Mouse (Mus musculus): ENCODE measurements at regions not wholly inside any gene's neighbourhood (a gene's known extent, or its start where the extent isn't known, plus 50 kb on each side); places are given as distances from the start of the nearest gene placed in this dataset.

DNA sequence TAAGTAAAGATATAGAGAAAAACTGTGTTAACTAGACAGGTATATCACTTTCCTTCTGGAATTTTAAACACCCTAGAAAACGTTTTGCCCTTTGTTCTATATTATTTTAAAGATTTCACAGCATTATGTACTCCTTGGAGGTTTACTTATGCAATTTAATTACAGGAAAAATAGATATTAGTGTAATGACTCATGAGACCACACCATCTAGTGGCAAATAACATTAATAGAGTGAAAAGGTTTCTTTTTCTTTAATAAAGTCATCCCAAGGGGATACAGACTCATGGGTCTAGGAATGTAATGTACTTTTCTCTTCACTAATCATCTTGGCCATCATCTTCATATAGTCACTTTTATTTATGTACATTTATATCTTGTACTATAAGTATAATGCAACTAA, 262.3 kb downstream of the Cdh9 start:
- intact Hi-C loops (cut with DNase I): no loop called here
- WGBS: 4% methylated on average over 1 of the region's 1 CpGs
- no peak overlapping the region for H3K27ac ChIP-seq

DNA sequence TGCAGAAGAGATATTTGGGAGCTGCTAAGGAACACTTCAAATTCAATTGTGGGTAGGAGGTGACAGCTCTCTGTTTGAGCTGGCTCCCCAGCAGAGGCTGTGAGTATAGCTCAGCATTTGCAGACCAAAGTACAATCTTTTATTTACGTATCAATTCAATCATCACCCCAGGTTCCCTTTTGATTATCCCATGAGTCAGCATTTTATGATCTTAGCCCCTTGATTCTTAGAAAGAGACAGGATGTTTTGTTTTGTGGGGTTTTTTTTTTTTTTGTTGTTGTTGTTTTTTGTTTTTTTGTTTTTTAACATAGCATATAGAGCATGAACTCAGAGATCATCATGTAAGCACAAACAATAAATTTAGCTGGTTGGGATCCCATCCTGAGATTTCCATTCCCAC, 267.1 kb downstream of the Cdh9 start:
- H3K9ac ChIP-seq (ENCODE audit: low read depth, low read length): no peak overlapping the region
- H3K27me3 ChIP-seq (ENCODE audit: control insufficient read depth, insufficient read depth, low read length): no peaks in the 10 kb centered on the region
- no peaks in the 10 kb centered on the region for H3K79me2 ChIP-seq (replicated peaks; ENCODE audit: control insufficient read depth, insufficient read depth, low read length)
- intact Hi-C loops (cut with DNase I): no loop called here
- H3K4me1 ChIP-seq (ENCODE audit: control insufficient read depth, insufficient read depth, low read length): no peaks in the 10 kb centered on the region
- 50% methylated on average over 1 of the region's 1 CpGs for WGBS
- H3K4me3 ChIP-seq: no peak overlapping the region
- no peak for TF ChIP-seq CTCF (IDR thresholded peaks at IDR 0.05)
- TF ChIP-seq EP300 (IDR thresholded peaks at IDR 0.05; ENCODE audit: insufficient read depth, low read depth, low read length): no peak
- TF ChIP-seq POLR2A (IDR thresholded peaks at IDR 0.05; ENCODE audit: insufficient read depth, low read depth, low read length): no peak
- H3K36me3 ChIP-seq (ENCODE audit: control insufficient read depth, insufficient read depth, low read length): no peaks in the 10 kb centered on the region
- DNase-seq: no peak
- H3K27ac ChIP-seq: no peak overlapping the region

More for the DNA sequence above, 262.3 kb downstream of the Cdh9 start:
- Histone ChIP-seq H3K4me3 (no peak overlapping the region), H3K9ac (ENCODE audit: low read depth, low read length) (no peak overlapping the region), H3K4me1 (ENCODE audit: control insufficient read depth, insufficient read depth, low read length) (no peaks in the 10 kb centered on the region), H3K27me3 (ENCODE audit: control insufficient read depth, insufficient read depth, low read length) (no peaks in the 10 kb centered on the region), H3K79me2 (replicated peaks; ENCODE audit: control insufficient read depth, insufficient read depth, low read length) (no peaks in the 10 kb centered on the region), H3K36me3 (ENCODE audit: control insufficient read depth, insufficient read depth, low read length) (no peaks in the 10 kb centered on the region)
- no peak for TF ChIP-seq EP300 (IDR thresholded peaks at IDR 0.05; ENCODE audit: insufficient read depth, low read depth, low read length)
- TF ChIP-seq CTCF (IDR thresholded peaks at IDR 0.05): no peak
- TF ChIP-seq POLR2A (IDR thresholded peaks at IDR 0.05; ENCODE audit: insufficient read depth, low read depth, low read length): no peak
- DNase-seq: no peak

DNA sequence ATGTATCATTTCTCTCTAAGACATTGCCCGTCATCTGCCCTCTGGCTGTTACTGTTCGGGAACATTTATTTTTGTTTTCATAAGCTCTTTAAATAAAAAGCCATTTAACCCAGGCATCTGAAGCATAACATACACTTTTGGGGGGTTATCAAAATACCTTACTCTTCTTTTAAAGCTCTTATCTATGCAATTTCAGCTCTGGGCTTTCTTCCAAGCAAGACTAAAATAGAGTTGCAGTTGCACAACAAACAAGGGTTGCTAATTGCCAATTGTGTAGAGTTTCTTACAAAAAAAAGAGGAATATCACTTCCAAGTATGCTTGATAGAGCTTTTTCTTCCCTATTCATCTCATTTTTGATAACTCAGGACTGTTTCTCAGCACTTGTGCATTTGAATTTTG, 277.6 kb downstream of the Cdh9 start:
- Histone ChIP-seq H3K4me3 (no peak overlapping the region), H3K27me3 (ENCODE audit: control insufficient read depth, insufficient read depth, low read length) (no peaks in the 10 kb centered on the region), H3K27ac (no peak overlapping the region), H3K4me1 (ENCODE audit: control insufficient read depth, insufficient read depth, low read length) (no peaks in the 10 kb centered on the region), H3K9ac (ENCODE audit: low read depth, low read length) (no peak overlapping the region), H3K36me3 (ENCODE audit: control insufficient read depth, insufficient read depth, low read length) (no peaks in the 10 kb centered on the region), H3K79me2 (replicated peaks; ENCODE audit: control insufficient read depth, insufficient read depth, low read length) (no peaks in the 10 kb centered on the region)
- 32% methylated on average over 2 of the region's 2 CpGs for WGBS
- TF ChIP-seq EP300 (IDR thresholded peaks at IDR 0.05; ENCODE audit: insufficient read depth, low read depth, low read length) (no peak), POLR2A (IDR thresholded peaks at IDR 0.05; ENCODE audit: insufficient read depth, low read depth, low read length) (no peak), CTCF (IDR thresholded peaks at IDR 0.05) (no peak)
- no peak for DNase-seq
- intact Hi-C loops (cut with DNase I): no loop called here

DNA sequence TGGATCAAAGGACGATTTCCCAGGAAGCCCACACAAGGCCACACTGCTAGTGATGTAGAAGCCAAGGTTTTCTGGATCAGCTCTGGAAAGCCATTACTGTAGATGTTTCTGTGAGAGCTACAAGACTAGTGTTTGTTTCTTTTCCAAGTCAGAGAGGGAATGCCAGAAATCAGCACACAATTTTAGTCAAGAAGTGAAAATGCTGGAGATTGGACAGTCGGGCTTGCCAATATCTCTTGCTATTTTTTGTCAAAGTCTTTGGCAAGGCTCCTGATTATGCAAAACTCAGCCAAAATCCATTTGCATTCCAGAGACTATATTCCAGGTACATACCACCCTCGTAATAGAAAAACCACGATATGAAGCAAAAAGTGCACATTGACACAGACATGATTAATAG, 279.3 kb downstream of the Cdh9 start:
- H3K4me3 ChIP-seq: no peak overlapping the region
- no peak overlapping the region for H3K9ac ChIP-seq (ENCODE audit: low read depth, low read length)
- H3K27ac ChIP-seq: no peak overlapping the region
- intact Hi-C loops (cut with DNase I): no loop called here
- no peaks in the 10 kb centered on the region for H3K27me3 ChIP-seq (ENCODE audit: control insufficient read depth, insufficient read depth, low read length)
- H3K79me2 ChIP-seq (replicated peaks; ENCODE audit: control insufficient read depth, insufficient read depth, low read length): no peaks in the 10 kb centered on the region
- 55% methylated on average over 4 of the region's 4 CpGs for WGBS
- DNase-seq: no peak
- H3K4me1 ChIP-seq (ENCODE audit: control insufficient read depth, insufficient read depth, low read length): no peaks in the 10 kb centered on the region
- no peaks in the 10 kb centered on the region for H3K36me3 ChIP-seq (ENCODE audit: control insufficient read depth, insufficient read depth, low read length)
- TF ChIP-seq EP300 (IDR thresholded peaks at IDR 0.05; ENCODE audit: insufficient read depth, low read depth, low read length) (no peak), CTCF (IDR thresholded peaks at IDR 0.05) (no peak), POLR2A (IDR thresholded peaks at IDR 0.05; ENCODE audit: insufficient read depth, low read depth, low read length) (no peak)

DNA sequence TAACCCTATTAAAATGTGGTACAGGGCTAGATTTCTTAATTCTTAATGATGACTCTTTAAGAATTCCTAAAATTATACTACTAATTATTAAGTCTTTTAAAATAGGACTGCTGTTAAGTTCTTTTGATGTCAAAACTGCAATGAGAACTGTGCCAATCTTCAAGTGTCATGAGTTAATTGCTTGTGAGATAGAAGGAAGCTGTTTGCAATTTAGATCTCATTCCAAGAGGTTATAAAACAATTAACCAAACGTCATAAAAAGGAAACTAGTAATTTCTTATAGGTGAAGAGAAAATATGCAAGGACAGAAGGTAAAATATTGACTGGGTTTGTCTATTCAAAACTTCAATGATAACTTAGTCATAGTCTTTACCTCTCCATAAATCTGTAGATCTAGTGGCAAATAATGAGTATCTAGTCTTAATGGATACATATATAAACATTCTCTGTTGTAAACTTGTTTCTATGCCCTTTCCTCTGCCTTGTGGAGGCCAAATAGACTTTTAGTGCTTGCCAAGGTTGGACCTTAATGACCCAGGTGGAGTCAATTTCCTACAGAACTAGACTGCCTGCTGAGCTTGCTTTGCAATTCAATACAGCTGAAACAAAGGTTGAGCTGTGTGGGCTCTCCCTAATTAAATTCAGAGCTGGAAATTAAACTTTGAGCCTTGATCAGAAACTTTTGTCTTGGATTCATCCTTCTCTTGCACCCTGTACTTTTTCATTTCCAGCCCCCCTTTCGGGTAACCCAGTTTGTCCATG, 320.5 kb downstream of the Cdh9 start:
- no peaks in the 10 kb centered on the region for H3K27me3 ChIP-seq (ENCODE audit: control insufficient read depth, insufficient read depth, low read length)
- no peaks in the 10 kb centered on the region for H3K79me2 ChIP-seq (replicated peaks; ENCODE audit: control insufficient read depth, insufficient read depth, low read length)
- DNase-seq: no peak
- no peak overlapping the region for H3K9ac ChIP-seq (ENCODE audit: low read depth, low read length)
- 41% methylated on average over 2 of the region's 2 CpGs for WGBS
- no peak overlapping the region for H3K4me3 ChIP-seq
- TF ChIP-seq POLR2A (IDR thresholded peaks at IDR 0.05; ENCODE audit: insufficient read depth, low read depth, low read length): no peak
- no peak for TF ChIP-seq EP300 (IDR thresholded peaks at IDR 0.05; ENCODE audit: insufficient read depth, low read depth, low read length)
- TF ChIP-seq CTCF (IDR thresholded peaks at IDR 0.05): no peak
- intact Hi-C loops (cut with DNase I): no loop called here
- H3K4me1 ChIP-seq (ENCODE audit: control insufficient read depth, insufficient read depth, low read length): no peaks in the 10 kb centered on the region
- no peak overlapping the region for H3K27ac ChIP-seq
- H3K36me3 ChIP-seq (ENCODE audit: control insufficient read depth, insufficient read depth, low read length): no peaks in the 10 kb centered on the region

DNA sequence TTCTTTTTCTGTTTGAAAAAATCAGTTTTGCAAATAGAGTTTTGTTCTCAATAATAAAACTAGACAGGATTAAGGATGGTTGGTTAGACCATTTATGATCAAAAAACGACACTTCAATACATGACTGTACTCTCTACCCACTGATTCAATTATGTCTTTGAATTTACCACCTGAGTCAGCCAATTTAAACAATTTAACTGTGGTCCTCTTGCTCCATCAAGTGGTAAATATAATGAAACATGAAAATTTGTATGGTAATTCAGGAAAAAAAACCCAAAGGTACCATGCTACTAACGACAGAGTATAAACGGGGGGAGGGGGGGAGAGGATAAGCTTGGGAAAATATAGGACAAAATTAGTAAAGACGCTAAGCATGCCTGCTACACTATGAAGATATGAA, 341.2 kb downstream of the Cdh9 start:
- no peaks in the 10 kb centered on the region for H3K79me2 ChIP-seq (replicated peaks; ENCODE audit: control insufficient read depth, insufficient read depth, low read length)
- intact Hi-C loops (cut with DNase I): no loop called here
- H3K4me3 ChIP-seq: no peak overlapping the region
- H3K36me3 ChIP-seq (ENCODE audit: control insufficient read depth, insufficient read depth, low read length): no peaks in the 10 kb centered on the region
- 66% methylated on average over 4 of the region's 4 CpGs for WGBS
- no peaks in the 10 kb centered on the region for H3K27me3 ChIP-seq (ENCODE audit: control insufficient read depth, insufficient read depth, low read length)
- H3K4me1 ChIP-seq (ENCODE audit: control insufficient read depth, insufficient read depth, low read length): no peaks in the 10 kb centered on the region
- no peak overlapping the region for H3K9ac ChIP-seq (ENCODE audit: low read depth, low read length)
- DNase-seq: no peak
- TF ChIP-seq CTCF (IDR thresholded peaks at IDR 0.05) (peak; percentile 17; the same call in 1 of the 2 replicates), POLR2A (IDR thresholded peaks at IDR 0.05; ENCODE audit: insufficient read depth, low read depth, low read length) (no peak)
- H3K27ac ChIP-seq: no peak overlapping the region
